Mouse (Mus musculus) retina, adult 2 months (tissue): Measurements from ENCODE around the gene Sult1c2.
"Not testable (repeated sequence)": the region's sequence is repeated elsewhere in the genome, so short reads cannot be mapped to it uniquely, and the experiment has no call there.

Source experiments
- DNase-seq: peaks from one replicate; pipeline ENCODE4 v3.0.0-alpha.2; 2012; ENCODE audit warnings: low read depth, low spot score

Sult1c2 gene

GRCm38 (mm10) chr17:53846206-53846605 is at the start of gene Sult1c2:
TSS of gene Sult1c2 (minus strand) at chr17:53846339.
- DNase-seq, result no peak

DNA sequence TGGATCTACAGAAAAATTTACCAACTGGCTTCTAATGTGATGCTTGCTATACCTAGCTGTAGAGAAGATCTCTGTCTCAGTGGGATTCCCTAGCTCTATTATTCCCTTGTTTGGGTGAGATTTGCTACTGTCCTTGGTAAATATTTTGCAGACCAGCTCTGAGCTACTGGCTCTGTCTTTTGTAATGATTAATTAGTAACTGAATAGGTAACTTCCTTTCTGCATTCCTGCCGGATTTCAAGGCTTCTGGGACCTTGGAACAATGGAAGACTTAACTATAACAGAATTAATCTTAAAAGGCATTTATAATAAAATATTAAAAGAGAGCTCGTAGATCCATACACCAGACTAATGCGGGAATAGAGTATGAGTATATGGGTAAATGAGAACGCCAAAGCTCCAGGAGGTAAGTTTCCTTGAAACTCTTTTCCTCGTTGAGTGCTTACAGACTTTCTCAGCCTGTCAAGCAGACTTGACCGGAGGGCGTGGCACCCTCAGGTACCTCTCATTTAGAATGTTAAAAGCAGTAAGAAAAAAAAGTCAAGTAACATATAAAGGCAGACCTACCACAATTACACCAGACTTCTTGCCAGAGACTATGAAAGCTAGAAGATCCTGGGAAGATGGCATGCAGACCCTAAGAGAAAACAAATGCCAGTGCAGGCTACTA is 33.0 kb upstream of the Sult1c2 start:
- not testable (repeated sequence) for DNase-seq

- DNase-seq, result no peak
These were observed 28.3 kb upstream of the Sult1c2 start for GRCm38 (mm10) chr17:53874433-53874832.

GRCm38 (mm10) chr17:53872192-53872591 is 26.1 kb upstream of the Sult1c2 start:
- no peak for DNase-seq

DNA sequence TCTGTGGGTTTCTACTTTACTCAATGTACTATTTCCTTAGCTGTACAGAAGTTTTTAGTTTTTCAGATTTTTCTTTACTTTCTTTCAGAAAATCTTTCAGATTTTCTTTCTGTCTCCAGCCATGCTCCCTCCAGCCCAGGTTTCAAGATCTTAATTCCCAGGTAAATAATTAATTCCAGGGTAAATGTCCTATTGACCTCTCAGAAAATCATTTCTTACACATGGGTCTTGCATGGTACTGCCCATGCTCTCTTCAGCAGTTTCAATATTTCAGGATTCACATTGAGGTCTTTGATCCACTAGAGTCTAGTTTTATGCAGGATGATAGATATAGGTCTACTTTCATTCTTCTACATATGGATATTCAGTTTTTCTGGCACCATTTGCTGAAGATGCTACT is 23.8 kb upstream of the Sult1c2 start:
- DNase-seq, result no peak

DNA sequence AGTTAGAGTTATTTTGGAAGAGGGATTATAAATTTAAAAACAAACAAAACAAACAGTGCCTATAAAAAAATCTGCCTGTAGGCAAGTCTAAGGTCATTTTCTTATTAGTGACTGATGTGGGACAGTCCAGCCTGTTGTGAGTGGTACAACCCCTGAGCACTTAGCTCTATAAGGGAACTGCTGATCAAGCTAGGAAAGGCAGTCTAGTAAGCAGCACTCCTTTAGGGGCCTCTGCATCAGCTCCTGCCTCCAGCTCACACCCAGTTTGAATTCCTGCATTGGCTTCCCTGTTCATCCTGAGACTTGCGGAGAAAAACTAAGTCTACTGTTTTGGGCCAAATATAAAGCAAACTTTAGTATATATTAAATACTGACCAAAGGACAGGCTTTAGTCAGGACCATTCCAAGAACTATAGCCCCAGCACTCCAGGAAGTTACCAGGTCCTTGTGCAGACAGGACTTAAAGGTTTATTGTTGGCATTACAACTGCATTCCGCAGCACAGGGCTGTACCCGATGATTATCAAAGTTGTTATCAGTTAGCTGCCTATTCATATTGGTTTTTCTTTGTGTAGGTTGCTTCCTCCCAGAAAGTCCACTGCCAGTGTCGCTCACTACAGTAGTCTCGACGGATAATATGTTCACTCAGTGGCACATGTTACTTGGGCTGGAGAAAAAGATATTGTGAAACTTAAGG is 19.3 kb upstream of the Sult1c2 start:
- no peak for DNase-seq

DNA sequence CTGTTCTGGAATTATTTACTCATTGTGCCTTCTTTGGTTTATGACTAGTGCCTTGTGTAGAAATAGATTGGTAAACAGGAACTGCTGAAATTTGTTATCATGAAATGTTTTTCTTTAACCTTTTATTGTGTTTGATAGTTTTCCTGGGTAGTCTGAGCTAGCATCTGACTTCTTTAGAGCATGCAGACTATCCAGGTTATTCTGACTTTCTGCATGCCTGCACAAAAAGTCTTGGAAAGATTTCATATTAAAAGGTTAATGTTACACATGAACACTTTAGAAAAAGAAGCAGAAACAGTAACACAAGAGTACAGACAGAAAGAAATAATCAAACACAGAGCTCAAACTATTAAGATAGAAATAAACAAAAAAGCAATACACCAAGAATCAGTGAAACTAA is 14.4 kb upstream of the Sult1c2 start:
- DNase-seq, result no peak

GRCm38 (mm10) chr17:53854992-53855391 is 8.9 kb upstream of the Sult1c2 start:
- DNase-seq, result no peak

GRCm38 (mm10) chr17:53845796-53846195 is 343 bp downstream of the Sult1c2 start:
- DNase-seq, result no peak

GRCm38 (mm10) chr17:53833366-53833765 is 12.8 kb downstream of the Sult1c2 start:
- DNase-seq, result peak; percentile 15

- DNase-seq, result not testable (repeated sequence)
These were observed 42.2 kb downstream of the Sult1c2 start for GRCm38 (mm10) chr17:53803974-53804373.

DNA sequence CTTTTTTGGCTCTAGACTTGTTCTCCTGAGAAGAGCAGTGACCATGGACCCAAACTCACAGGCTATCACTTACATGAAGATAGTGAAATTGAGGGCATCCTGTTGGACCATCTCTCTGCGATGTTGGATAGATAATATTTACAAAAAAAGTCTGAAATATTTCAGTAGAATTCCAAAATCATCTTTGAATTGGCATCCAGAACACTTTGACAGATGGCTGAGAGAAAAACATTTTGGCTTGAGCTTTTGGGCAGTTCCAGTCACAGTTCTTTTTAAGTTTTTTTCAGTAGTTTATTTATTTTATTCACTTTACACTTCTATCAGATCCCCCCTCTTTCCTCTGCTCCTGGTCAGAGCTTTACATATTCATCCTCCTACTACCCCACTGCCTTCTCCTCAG is 62.8 kb downstream of the Sult1c2 start:
- DNase-seq, result no peak
